Mouse (Mus musculus) MN1 (cell line): ENCODE measurements around the gene Nos1ap.
A peak's percentile ranks its signal among the peaks of the same experiment; 100 is the strongest.

Experiments
- DNase-seq: peaks from one replicate; pipeline ENCODE4 v3.0.0-alpha.2; 2016; ENCODE audit warnings: low spot score

Gene Nos1ap

DNA sequence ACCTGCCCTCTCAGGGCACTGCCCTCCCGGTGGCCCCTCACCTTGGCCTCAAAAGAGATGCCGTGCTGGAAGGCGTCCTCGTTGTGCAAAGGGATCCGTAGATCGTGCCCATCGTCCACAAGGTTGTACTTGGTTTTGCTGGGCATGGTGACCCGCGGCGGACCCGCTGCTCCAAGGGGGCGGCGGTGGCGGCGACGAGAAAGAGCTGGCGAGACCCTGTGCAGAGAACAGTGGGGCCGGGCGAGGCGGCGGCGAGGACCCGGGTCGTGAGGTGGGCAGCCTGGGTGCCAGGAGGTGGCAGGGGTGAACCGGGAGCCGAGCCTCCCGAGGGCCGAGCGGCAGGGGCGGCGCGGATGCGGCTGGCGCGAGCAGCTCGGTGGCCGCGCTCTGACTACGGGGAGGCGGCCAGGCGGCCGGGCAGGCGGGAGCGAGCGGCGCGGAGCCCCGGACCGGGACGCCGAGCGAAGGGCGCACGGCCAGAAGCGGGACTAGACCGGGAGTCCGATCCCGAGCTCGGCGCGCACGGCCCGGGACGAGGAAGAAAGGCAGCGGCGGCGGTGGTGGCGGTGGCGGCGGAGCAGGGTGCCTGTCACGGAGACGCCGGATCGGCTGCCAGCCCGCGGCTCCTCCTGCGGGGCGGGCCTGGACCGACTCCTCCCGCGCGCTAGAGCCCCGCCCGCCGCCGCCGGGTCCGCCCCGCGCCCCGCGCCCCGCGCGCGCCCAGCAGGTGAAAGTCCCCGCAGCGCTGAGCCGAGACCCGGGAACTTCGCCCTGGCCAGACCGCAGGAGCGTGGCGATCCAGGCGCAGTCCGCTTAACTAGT lies at the start of gene Nos1ap:
Gene Nos1ap, minus strand, starts transcription at position 643 of the 822 bp plus-strand sequence.
- DNase-seq = no peak

- no peak for DNase-seq
Observed at GRCm38 (mm10) chr1:170638941-170639340, 49.3 kb upstream of the Nos1ap start.

DNA sequence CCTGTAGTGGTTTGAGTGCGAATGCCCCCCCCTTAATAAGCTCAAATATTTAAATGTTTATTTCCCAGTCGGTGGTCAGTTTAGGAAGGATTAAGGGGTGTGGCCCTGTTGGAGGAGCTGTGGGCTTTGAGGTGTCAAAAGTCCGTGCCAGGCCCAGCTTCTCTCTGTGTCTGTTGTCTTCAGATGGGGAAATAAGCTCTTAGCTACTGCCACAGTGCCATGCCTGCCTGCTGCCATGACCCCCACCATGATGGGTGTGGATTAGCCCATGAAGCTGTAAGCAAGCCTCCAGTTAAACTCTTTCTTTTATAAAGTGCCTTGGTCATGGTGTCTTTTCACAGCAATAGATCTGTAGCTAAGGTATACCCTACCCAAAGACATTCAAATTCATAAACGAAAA lies 43.2 kb upstream of the Nos1ap start:
- no peak for DNase-seq

- DNase-seq = peak; percentile 68
Observed at GRCm38 (mm10) chr1:170632385-170632784, 42.7 kb upstream of the Nos1ap start.

DNA sequence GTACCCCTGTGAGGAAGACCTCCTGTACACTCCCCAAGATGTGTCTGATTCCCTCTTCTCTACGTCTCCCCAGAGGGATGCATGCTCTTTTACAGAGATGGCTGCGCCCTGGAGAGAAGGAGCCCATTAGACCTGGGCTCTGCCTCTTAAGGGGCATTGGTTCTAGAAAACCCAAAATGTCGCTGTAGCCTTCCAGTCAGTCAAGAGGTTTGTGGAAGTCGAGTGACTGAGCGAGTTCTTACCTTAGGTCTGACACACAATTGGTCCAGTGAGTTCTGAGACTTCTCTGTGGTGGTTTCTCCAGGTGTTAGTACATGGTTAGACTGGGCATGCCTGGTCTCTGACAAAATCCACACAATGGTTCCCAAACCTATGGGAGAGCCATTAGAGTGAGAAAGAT lies 41.9 kb upstream of the Nos1ap start:
- no peak for DNase-seq

DNA sequence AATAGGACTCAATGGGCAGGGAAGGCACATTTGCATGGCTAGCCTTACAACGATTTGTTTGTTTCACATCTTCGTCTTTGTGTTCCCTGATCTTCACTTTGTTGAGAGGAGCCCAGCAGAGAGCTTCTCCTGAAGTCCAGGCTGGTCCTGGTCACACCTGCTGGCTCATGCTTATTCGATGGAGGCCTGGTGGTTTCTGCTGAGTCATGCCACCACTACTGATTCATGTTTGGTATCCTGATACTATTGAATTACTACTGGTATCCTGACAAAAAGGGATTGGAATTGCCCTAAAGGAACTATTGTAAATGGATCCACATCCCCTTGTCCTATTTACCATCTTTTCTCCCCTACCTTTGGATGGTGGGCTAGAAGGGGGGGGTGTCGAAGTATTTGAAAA lies 40.8 kb upstream of the Nos1ap start:
- DNase-seq = no peak

DNA sequence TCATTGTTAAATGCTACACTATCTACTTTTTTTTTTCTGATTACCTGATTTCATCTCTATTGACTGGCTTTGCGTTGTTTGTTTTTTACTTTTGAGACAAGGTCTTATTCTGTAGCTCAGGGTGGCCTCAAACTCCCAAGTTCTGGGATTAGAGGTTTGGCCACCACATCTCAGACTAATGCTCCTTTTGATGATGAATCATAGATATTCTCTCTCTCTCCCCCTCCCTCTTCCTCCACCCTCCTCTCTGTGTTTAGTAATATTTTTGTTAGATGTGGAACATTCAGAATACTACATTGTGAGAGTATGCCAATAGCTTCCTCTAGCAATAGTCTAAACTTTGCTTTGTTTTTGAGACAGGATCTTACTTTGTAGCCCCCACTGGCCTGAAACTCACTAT lies 33.8 kb upstream of the Nos1ap start:
- no peak for DNase-seq

DNA sequence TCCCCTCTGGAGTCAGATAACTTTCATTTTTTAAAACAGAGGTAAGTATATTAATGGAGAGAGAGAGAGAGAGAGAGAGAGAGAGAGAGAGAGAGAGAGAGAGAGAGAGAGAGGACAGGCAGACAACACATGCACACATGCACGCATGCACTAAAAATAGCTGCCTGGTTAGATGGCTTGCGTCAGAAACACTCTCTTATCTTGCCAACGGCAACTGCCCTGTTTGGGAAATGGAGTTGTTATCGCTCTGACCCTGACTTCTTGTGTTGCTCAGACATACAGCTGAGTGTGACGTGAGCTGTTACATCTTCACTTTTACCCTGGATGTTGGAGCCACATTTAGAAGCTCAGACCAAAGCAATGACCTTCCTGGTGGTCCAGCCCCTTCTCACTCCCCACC lies 33.3 kb upstream of the Nos1ap start:
- DNase-seq = no peak

DNA sequence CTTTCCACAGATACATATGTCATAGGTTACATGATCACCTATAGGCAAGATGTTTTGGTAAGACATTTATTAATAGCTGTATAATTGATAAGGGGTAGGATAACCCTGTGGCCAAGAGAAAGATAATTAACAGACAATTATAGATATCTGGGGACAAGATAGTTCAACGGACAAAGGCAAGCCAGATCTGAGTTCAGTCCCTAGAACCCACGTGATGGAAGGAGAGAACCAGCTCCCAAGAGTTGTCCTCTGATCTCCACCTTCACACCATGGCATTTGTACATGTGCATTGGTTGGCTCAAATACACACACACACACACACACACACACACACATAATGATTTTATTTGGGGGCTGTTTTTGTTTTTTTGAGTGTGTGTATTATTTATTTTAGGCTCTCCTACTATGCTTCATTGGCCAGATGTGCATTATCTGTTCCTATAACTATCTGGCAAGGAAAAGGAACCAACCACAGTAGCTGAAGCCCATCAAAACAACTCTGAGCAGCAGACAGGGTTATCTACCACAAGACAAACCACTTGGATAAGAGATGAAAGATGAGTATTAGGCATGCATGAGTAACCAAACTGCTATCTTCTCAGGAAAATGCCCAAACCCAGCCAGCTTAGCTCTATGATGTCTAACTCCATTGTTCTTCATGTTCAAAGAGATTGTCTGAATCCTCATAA lies 30.2 kb upstream of the Nos1ap start:
- DNase-seq = no peak

- peak; percentile 33 for DNase-seq
Observed at GRCm38 (mm10) chr1:170612968-170613872, 23.6 kb upstream of the Nos1ap start.

- no peak for DNase-seq
Observed at GRCm38 (mm10) chr1:170611631-170612030, 22.0 kb upstream of the Nos1ap start.

DNA sequence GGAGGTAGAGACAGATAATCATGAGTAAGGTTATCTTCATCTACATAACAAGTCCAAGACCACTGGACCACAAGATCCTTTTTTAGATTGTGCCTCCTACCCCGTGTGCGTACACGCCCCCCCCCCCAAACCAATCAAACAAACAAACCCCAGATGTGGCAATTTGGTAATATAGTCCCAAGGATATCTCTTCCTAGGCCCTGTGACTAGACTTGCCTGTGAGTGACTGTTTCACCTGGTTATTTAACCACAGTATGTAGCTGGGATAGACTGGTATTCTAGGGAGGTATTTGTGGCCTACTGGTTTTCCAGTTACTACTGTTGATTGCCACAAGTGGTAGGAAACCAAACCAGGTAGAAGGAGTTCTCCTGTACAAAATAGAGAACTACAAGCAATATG lies 21.0 kb upstream of the Nos1ap start:
- DNase-seq = no peak

DNA sequence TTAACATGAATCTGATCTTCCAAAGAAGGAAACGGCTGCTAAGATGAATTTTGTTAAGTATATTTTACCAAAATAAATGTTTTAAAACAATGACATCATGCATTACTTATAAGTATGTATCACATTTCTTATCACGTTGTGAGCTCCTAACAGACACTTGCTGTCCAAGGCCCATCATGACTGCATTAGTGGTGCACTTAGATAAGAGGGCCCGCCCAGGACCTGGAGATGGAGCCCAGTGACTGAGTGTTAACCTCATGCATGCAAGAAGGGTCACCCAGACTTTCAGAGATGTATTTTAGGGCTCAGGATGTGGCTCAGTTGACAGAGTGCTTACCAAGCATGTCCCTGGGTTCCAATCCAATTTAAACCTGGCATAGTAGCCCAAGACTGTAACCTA lies 20.6 kb upstream of the Nos1ap start:
- DNase-seq = no peak

- no peak for DNase-seq
Observed at GRCm38 (mm10) chr1:170609872-170610271, 20.2 kb upstream of the Nos1ap start.

DNA sequence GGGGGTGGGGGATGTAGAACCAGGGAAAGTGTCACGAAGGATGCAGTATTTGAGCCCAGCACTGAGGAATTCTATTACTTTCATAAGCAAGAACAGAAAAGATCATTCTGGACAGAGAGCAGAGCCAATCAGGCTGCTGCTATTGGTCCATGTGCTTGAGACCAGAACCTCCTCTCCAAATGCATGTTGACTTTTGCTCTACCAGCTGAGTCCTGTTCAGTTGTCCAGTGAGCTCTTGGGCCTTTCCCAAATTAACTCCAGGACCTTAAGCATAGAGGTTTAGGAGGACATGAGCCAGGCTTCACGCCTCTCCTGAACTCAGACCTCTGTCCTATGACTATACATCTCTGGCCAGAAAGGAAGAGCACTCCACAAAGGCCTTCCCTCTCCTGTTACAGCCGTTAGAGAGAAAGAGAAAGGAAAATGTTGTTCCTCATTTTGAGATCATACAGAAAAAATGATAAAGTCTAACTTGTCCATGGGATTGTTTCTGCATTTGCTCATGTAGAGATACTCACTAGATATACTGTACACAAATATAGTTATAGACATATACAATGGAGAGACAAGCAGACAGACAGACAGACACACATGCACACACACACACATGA lies 18.9 kb upstream of the Nos1ap start:
- DNase-seq = no peak

GRCm38 (mm10) chr1:170607231-170607917 lies 17.7 kb upstream of the Nos1ap start:
- no peak for DNase-seq

DNA sequence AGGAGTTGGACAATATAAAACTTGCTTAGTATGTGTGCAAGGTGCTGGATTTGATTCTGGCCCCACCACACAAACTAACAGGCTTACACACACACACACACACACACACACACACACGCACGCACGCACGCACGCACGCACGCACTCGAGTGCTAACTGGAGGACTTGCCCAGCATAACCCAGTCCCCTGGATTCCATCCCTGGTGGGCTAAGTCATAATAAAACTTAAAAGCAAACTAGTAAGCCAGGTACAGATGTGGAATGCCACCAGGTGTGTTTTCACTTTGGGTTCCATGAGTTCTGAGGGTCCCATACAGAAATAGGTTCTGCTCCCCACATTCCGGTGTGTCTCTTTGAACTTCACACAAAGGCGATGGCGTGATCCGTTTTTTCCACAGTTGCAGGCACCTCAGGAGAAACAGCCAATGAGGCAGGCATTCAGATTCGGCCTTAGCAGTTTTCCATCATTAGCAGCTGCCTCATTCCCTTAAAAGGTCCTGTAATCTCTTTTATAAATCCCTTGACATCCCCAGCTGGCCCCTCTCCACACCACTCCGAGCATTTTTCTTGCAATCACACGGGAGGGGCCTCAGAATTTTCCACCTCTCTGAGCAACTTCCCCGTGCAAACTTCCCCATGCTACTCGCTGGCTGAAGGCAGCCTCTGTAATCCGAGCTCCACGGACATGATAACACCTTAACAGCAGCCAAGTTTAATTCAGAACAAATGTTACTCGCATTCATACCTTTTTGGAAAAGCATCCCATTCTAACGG lies 15.8 kb upstream of the Nos1ap start:
- no peak for DNase-seq

DNA sequence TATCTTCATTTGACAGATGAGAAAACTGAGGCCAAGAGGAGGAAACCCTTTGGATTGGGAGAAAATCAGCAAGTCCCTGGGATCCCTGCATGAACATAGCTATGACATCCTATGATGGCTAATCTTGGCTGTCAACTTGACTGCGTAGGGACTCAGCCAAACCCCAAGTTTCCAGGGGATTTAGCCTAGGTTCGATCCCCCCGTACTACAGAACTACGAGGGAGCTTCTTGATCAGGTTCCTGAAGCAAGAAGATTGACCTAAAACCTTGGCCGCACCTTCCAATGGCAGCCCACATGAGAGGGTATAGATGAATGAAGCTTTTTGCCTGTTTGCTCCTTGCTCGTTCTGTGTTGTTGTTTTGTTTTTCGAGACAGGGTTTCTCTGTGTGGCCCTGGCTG lies 4.9 kb upstream of the Nos1ap start:
- DNase-seq = no peak

GRCm38 (mm10) chr1:170590531-170590930 lies 870 bp upstream of the Nos1ap start:
- DNase-seq = no peak

- DNase-seq = no peak
Observed at GRCm38 (mm10) chr1:170590041-170590360, 340 bp upstream of the Nos1ap start.

DNA sequence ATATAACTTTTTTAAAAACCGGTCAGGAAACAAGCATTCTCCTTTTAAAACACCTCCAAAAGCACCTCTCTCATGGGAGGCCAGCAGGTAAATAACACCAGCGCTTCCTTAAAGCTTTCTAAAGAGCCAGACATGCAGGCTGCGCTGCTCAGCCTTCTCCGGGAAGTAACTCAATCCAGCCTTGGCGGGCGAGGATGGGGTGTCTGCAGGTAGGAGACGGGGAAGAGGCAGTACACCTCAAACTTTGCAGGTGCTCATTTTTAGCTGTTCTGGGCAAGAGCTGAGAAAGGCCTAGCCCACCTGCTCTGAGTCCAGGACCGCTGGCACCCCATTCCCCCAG lies 812 bp downstream of the Nos1ap start:
- no peak for DNase-seq
